Mouse (Mus musculus): ENCODE measurements at regions not wholly inside any gene's neighbourhood (a gene's known extent, or its start where the extent isn't known, plus 50 kb on each side); places are given as distances from the start of the nearest gene placed in this dataset.

DNA sequence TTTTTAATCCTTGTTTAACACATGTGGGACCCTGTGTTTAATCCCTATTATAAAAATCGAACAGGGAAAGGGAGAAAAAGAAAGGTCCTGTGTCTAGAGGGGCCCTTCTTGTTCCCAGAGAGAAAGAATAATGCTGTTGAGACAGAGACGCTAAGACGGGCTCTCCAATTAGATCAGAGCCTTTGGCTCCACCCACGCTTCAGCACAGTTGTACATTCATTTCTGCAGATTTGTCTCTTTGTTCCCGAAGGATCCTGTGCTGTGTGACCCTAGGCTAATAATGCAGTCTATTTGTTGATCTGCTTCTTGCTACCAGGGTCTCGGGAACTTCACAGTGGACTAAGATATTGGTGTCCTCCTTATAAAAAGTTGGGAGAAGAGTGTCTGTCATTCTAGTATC, 92.0 kb downstream of the Cdc5l start:
- no peak for ATAC-seq (ENCODE audit: low FRiP score)
- Histone ChIP-seq H3K4me2 (no peak overlapping the region), H3K9me3 (0 out of 2 replicates have a peak, but pooled peaks cover 4% of the 10 kb centered on the region), H3K4me1 (peaks cover 15% of the 10 kb centered on the region), H3K27ac (no peak overlapping the region), H3K27me3 (no peaks in the 10 kb centered on the region), H3K36me3 (replicated peaks) (no peaks in the 10 kb centered on the region), H3K4me3 (replicated peaks) (no peak overlapping the region), H3K9ac (no peak overlapping the region)
- 24% methylated on average over 6 of the region's 6 CpGs for WGBS

DNA sequence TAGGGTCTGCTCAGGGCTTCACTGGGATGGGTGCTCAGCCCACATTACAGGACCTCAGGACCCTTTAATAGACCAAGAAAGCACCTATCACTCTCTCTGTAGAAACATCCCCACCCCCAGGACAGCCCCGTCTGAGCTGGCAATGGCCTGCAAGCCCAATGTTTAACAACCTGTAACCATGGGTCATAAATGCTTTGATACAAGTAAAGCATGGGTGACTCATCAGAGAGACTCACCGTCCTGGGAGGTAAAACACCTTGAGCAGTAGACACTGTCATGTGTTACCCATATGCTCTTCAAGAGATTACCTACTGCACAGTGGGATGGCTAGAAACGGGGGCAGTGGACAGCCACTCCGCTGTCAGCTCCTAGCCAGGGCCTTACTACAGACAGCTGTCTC, 92.7 kb downstream of the Cdc5l start:
- WGBS = 82% methylated on average over 4 of the region's 4 CpGs
- no peak for ATAC-seq (ENCODE audit: low FRiP score)
- no peak overlapping the region for H3K27ac ChIP-seq

DNA sequence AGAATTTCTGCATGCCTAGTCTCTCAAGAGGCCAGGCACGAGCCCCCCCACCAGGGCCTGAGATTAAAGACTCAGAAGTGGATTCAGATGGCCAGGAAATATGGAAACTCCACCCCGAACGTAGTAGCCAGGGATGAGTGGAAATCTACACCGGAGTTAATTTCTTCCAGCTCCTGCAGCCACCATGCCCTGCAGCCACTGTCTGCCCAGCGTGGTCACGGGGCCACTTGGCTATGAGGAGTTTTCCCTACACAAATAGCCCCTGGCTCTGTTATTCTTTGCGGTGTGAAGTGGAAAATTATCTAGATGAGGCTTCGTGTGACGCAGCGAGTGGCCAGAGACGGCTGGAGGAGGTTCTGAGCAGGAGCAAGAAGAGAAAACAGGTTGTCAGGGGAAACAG, 94.3 kb downstream of the Cdc5l start:
- Histone ChIP-seq H3K9me3 (0 out of 2 replicates have a peak, but pooled peaks cover 2% of the 10 kb centered on the region), H3K4me1 (peaks cover 15% of the 10 kb centered on the region), H3K27me3 (no peaks in the 10 kb centered on the region), H3K9ac (no peak overlapping the region), H3K27ac (no peak overlapping the region), H3K4me3 (replicated peaks) (no peak overlapping the region), H3K4me2 (no peak overlapping the region), H3K36me3 (replicated peaks) (no peaks in the 10 kb centered on the region)
- ATAC-seq (ENCODE audit: low FRiP score) = no peak
- WGBS = 79% methylated on average over 11 of the region's 11 CpGs

More for the DNA sequence above, 92.7 kb downstream of the Cdc5l start:
- 0 out of 2 replicates have a peak, but pooled peaks cover 4% of the 10 kb centered on the region for H3K9me3 ChIP-seq
- H3K9ac ChIP-seq = no peak overlapping the region
- H3K4me3 ChIP-seq (replicated peaks) = no peak overlapping the region
- no peak overlapping the region for H3K4me2 ChIP-seq
- no peaks in the 10 kb centered on the region for H3K27me3 ChIP-seq
- peaks cover 15% of the 10 kb centered on the region for H3K4me1 ChIP-seq
- no peaks in the 10 kb centered on the region for H3K36me3 ChIP-seq (replicated peaks)

DNA sequence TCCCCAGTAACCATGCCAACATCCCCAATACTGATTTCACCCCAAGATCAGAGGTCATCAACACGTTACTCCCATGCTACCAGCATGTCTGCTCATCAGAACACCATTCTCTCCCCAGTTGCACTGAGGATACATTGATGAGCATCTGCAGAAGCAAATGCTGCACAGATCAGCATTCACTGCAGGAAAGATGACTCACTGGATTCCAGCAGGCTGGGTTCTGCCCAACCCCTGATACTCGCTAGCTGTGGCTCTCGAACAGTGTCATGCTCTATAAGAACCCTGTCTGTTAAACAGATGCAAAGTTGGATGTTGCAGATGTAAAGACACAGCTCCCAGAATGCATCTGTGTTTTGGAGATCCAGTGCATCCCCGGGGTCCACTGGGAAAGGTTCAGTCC, 95.5 kb downstream of the Cdc5l start:
- Histone ChIP-seq H3K9ac (no peak overlapping the region), H3K27me3 (no peaks in the 10 kb centered on the region), H3K4me3 (replicated peaks) (no peak overlapping the region), H3K27ac (no peak overlapping the region), H3K9me3 (no peaks in the 10 kb centered on the region), H3K36me3 (replicated peaks) (no peaks in the 10 kb centered on the region), H3K4me1 (peaks cover 15% of the 10 kb centered on the region), H3K4me2 (no peak overlapping the region)
- ATAC-seq (ENCODE audit: low FRiP score) = no peak
- 89% methylated on average over 4 of the region's 4 CpGs for WGBS

DNA sequence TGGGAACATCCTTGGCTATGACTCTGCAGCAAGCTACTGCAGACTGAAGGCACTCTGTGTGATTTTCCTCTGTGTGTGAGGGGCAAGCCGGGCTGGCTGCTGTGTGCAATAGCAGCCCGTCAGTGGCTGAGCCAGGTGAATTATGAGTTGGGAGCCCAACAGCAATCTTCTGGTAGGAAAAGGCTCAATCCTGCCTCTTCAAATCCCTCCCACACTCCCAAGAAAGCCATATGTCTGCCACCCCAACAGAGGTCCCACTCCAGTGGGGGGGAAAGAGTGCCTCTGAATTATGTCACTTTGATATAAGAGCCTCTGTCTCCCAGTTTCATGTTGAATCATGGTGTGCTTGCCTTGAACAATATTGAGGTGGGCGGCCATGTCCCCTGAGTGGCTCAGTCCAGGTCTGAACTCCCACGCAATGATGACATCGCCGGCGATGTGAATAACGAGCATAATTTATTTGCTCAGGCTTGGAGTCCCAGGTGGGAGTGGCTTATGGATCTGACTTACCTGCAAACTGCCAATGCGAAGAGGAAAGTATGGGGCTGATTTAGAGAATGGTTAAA, 97.9 kb downstream of the Cdc5l start:
- WGBS = 93% methylated on average over 9 of the region's 9 CpGs
- Histone ChIP-seq H3K36me3 (replicated peaks) (no peaks in the 10 kb centered on the region), H3K27me3 (no peaks in the 10 kb centered on the region), H3K9me3 (no peaks in the 10 kb centered on the region), H3K4me1 (no peaks in the 10 kb centered on the region), H3K4me2 (no peak overlapping the region), H3K27ac (no peak overlapping the region), H3K4me3 (replicated peaks) (no peak overlapping the region), H3K9ac (no peak overlapping the region)
- ATAC-seq (ENCODE audit: low FRiP score) = no peak

DNA sequence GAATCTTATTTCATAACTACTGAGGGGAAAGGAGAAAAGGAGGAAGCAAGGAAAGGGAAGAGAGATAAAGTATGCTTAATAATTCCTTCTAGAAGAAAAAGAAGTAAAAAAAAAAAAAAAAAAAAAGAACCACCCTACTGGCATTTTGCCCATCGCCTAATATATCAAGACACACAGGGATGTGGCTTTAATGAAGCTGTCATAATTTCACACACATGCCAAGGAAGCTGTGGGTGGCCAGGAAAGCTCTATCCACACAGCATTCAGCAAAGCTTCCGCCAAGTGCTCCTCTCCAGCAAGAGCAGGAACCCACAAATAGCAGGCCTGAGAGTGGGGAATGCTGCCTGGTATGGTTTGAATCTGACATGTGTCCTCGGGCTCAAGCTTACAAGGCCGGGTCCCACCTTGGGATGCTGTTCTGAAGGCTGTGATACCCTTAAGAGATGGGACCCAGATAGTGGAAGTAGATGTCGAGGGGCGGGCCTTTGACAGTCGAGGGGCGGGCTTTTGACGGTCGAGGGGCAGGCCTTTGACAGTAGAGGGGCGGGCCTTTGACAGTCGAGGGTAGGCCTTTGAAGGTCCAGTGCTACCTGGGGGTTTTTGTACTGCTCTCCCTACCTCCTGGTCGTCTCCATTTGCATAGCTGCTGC, 98.7 kb downstream of the Cdc5l start:
- H3K27me3 ChIP-seq = no peaks in the 10 kb centered on the region
- no peak overlapping the region for H3K9ac ChIP-seq
- H3K4me3 ChIP-seq (replicated peaks) = no peak overlapping the region
- H3K36me3 ChIP-seq (replicated peaks) = no peaks in the 10 kb centered on the region
- no peaks in the 10 kb centered on the region for H3K9me3 ChIP-seq
- no peaks in the 10 kb centered on the region for H3K4me1 ChIP-seq
- H3K27ac ChIP-seq = no peak overlapping the region
- no peak for ATAC-seq (ENCODE audit: low FRiP score)
- 79% methylated on average over 12 of the region's 13 CpGs for WGBS
- no peak overlapping the region for H3K4me2 ChIP-seq

DNA sequence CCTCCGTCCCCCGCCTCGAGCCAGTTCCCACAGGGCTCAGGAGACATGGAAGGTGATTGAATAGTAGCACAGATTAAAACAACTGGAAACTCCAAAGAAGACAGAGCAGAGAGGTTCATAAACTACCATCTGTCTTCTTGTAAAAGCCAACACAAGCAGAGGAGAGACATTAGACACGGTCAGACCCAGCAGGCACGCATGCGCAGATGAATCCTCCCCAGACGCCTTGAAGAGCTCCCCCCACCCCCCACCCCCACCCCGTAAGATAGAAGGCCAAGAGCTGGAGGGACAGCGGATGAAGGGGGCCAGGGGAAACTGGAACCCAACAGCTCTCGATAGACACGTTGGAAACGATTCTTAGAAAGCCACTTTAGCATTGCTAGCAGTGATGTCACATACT, 101.2 kb downstream of the Cdc5l start:
- no peak for ATAC-seq (ENCODE audit: low FRiP score)
- Histone ChIP-seq H3K4me1 (no peaks in the 10 kb centered on the region), H3K27me3 (no peaks in the 10 kb centered on the region), H3K4me2 (no peak overlapping the region), H3K36me3 (replicated peaks) (no peaks in the 10 kb centered on the region), H3K9me3 (no peaks in the 10 kb centered on the region), H3K4me3 (replicated peaks) (no peak overlapping the region), H3K9ac (no peak overlapping the region), H3K27ac (no peak overlapping the region)
- 81% methylated on average over 12 of the region's 12 CpGs for WGBS

DNA sequence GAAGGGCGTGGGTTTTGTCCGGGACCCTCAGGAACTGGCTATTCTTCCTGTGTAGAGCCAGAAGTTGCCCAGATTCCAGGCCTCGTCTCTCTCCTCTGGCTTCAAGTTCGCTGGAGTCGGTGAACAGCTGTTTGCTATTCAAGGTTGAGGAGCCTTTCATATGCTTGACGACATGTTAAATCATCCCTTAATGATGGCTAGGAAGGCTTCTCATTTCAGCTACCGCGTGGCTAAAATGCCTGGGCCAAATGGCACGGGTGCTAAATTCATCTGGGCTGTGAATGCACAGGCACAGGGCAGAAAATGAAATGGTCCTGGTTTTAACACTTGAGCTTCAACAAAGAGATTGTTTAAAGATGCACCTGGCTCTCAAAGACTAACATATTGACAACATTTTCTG, 104.3 kb downstream of the Cdc5l start:
- H3K9ac ChIP-seq = no peak overlapping the region
- no peaks in the 10 kb centered on the region for H3K4me1 ChIP-seq
- H3K9me3 ChIP-seq = no peaks in the 10 kb centered on the region
- no peak overlapping the region for H3K4me2 ChIP-seq
- no peak overlapping the region for H3K4me3 ChIP-seq (replicated peaks)
- no peaks in the 10 kb centered on the region for H3K27me3 ChIP-seq
- no peak overlapping the region for H3K27ac ChIP-seq
- WGBS = 61% methylated on average over 9 of the region's 9 CpGs
- ATAC-seq (ENCODE audit: low FRiP score) = no peak
- H3K36me3 ChIP-seq (replicated peaks) = no peaks in the 10 kb centered on the region

DNA sequence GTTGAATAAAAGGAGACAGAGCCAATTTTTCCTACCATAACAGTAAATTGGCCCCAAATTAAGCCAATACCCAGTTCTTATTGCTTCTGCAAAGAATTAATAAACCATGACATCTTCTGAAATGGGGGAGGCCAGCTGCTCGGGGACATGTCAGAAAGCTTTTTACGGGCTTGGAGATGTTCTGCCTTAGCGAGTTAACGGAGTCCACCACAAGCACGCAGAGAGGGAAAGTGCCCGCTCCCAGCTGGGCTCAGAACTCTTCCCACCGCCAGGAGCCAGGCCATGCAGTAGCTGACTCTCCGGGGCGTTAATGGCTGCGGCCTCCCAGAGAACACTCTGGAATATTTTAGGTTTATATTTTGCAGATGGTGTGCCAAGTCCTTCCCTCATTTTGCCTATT, 106.8 kb downstream of the Cdc5l start:
- H3K27ac ChIP-seq = no peak overlapping the region
- no peak overlapping the region for H3K4me3 ChIP-seq (replicated peaks)
- H3K9ac ChIP-seq = no peak overlapping the region
- H3K36me3 ChIP-seq (replicated peaks) = no peaks in the 10 kb centered on the region
- H3K27me3 ChIP-seq = no peaks in the 10 kb centered on the region
- no peaks in the 10 kb centered on the region for H3K4me1 ChIP-seq
- no peaks in the 10 kb centered on the region for H3K9me3 ChIP-seq
- ATAC-seq (ENCODE audit: low FRiP score) = no peak
- 77% methylated on average over 10 of the region's 10 CpGs for WGBS
- no peak overlapping the region for H3K4me2 ChIP-seq

DNA sequence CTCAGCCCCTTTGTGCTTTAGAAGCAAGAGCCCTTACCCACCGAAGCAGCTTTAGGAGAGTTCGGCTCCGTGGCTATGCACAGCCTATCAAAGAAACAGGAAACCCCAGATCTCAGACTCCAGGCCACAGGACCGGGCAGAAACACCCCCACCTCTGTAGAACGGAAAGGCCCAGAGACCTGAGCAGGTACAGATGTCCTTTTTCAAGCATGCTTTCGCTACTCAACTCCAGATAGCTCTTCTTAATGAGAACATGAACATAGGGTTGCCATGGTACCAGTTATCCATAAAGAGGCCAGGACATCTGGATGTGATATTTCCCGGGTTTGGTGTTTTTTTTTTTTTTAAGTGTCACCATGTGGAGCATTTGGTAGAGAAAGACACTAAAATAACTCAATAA, 107.4 kb downstream of the Cdc5l start:
- H3K9me3 ChIP-seq = no peaks in the 10 kb centered on the region
- H3K36me3 ChIP-seq (replicated peaks) = no peaks in the 10 kb centered on the region
- H3K4me2 ChIP-seq = no peak overlapping the region
- H3K4me1 ChIP-seq = no peaks in the 10 kb centered on the region
- ATAC-seq (ENCODE audit: low FRiP score) = no peak
- no peak overlapping the region for H3K4me3 ChIP-seq (replicated peaks)
- no peak overlapping the region for H3K9ac ChIP-seq
- H3K27ac ChIP-seq = no peak overlapping the region
- H3K27me3 ChIP-seq = no peaks in the 10 kb centered on the region
- 78% methylated on average over 7 of the region's 7 CpGs for WGBS

DNA sequence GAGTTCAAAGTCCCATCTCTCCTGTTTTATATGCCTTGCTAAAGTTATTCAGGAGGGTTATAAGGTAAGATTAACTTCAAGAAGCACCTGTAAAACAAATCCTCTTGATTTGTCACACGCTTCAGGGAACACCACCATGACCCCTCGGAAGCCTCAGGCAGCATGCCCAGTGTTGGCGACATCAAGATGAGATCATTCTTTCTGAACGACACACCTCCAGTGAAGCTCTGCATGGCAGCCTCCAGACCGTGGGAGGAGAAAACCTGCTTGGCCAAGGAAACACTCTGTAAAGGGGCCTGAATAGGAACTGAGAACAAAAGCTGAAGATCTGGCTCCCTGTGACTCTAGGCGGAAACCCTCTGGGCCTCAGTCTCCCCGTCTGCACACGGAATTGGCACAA, 110.7 kb downstream of the Cdc5l start:
- Histone ChIP-seq H3K4me1 (no peaks in the 10 kb centered on the region), H3K27me3 (no peaks in the 10 kb centered on the region), H3K4me2 (no peak overlapping the region), H3K27ac (no peak overlapping the region), H3K9ac (no peak overlapping the region), H3K36me3 (replicated peaks) (no peaks in the 10 kb centered on the region), H3K9me3 (no peaks in the 10 kb centered on the region), H3K4me3 (replicated peaks) (no peak overlapping the region)
- no peak for ATAC-seq (ENCODE audit: low FRiP score)
- 62% methylated on average over 8 of the region's 8 CpGs for WGBS

DNA sequence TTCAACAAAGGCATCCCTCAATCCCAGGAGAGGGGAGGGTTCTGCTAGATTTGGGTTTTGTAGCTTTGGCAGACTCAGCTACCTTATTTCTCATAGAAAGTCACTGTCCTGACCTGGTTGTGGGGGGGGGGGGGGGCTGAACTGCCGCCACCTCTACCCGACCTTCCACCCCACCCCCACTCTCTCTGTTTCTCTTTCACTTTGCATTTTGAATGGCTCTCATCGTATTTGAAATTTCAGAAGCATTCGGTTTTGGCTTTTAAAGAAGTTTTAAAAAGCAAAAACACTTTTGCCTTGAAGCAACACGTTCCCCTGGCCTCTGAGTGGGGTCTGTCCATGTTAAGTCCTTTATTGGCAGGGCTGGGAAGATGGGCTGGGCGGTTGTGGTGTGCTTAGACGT, 113.5 kb downstream of the Cdc5l start:
- H3K27ac ChIP-seq = no peak overlapping the region
- no peaks in the 10 kb centered on the region for H3K4me1 ChIP-seq
- no peak overlapping the region for H3K4me3 ChIP-seq (replicated peaks)
- H3K4me2 ChIP-seq = no peak overlapping the region
- H3K36me3 ChIP-seq (replicated peaks) = no peaks in the 10 kb centered on the region
- no peak for ATAC-seq (ENCODE audit: low FRiP score)
- H3K9ac ChIP-seq = no peak overlapping the region
- WGBS = 63% methylated on average over 7 of the region's 7 CpGs
- no peaks in the 10 kb centered on the region for H3K9me3 ChIP-seq
- H3K27me3 ChIP-seq = no peaks in the 10 kb centered on the region

Measured in forebrain, embryonic 12.5 days (tissue).